Mouse (Mus musculus) layer of hippocampus, adult 8-10 months (tissue): ENCODE data around the gene 0610010K14Rik. TPM values are rescaled to one million over a fixed set of nuclear protein-coding genes. Genes with fewer than 3 reads are reported as not detected.

Source experiments
- microRNA-seq, 2 experiments: library from miRNA; unstranded; fragments of <30 nt; microRNA quantifications; one replicate each; pipeline ENCODE4 v1.2.0; 2022
- total RNA-seq, 4 experiments: library from RNA; stranded (reverse); gene quantifications; 2 replicates each; pipeline ENCODE4 v1.2.4; 2022

The 0610010K14Rik gene
- total RNA-seq, 4 experiments from 2014 or later: 39.3 to 45.7 (median 42.6) TPM

Small RNAs within 50 kb of the gene (microRNA-seq; reads per million reads assigned to microRNA genes)
- gene Mir195a (781 to 8,987 reads per million in 2 experiments), gene Mir497 (0 reads per million in 2 experiments), gene Mir497b (0 reads per million in 2 experiments)

Other genes with a start within 250 kb of the 0610010K14Rik start
- gene Gabarap, start 246.8 kb downstream of the 0610010K14Rik start, total RNA-seq: 100 to 1,000 TPM; 232 to 255 (median 246) TPM
- 10 to 100 TPM; 45.2 to 59.7 (median 49.7) TPM for gene Phf23, start 242.1 kb downstream of the 0610010K14Rik start, total RNA-seq
- gene Dvl2, start 237.3 kb downstream of the 0610010K14Rik start, total RNA-seq: 10 to 100 TPM; 35.4 to 54.0 (median 41.6) TPM
- gene Acadvl, start 222.5 kb downstream of the 0610010K14Rik start, total RNA-seq: 10 to 100 TPM; 60.3 to 69.1 (median 64.8) TPM
- gene Dlg4, start 221.0 kb downstream of the 0610010K14Rik start, total RNA-seq: 100 to 1,000 TPM; 730 to 858 (median 789) TPM
- gene Asgr1, start 183.8 kb downstream of the 0610010K14Rik start, total RNA-seq: 1 to 10 TPM in 1 of 4 experiments, under 1 TPM in 3; 0.79 to 3.0 (median 0.90) TPM
- gene Asgr2, start 145.3 kb downstream of the 0610010K14Rik start, total RNA-seq: under 1 TPM in 1 of 4 experiments, not detected in 3; 0.32 TPM
- 1 to 10 TPM in 1 of 4 experiments, under 1 TPM in 2, not detected in 1; 0.45 to 1.9 (median 0.52) TPM for gene Mgl2, start 107.6 kb downstream of the 0610010K14Rik start, total RNA-seq
- gene Clec10a, start 81.7 kb downstream of the 0610010K14Rik start, total RNA-seq: 1 to 10 TPM; 1.1 to 1.8 (median 1.4) TPM
- gene Slc16a11, start 25.2 kb downstream of the 0610010K14Rik start, total RNA-seq: 10 to 100 TPM; 35.6 to 44.8 (median 42.1) TPM
- gene Slc16a13, start 16.9 kb downstream of the 0610010K14Rik start, total RNA-seq: 1 to 10 TPM; 6.5 to 9.5 (median 7.4) TPM
- gene Bcl6b, start 8.1 kb downstream of the 0610010K14Rik start, total RNA-seq: 1 to 10 TPM in 1 of 4 experiments, under 1 TPM in 3; 0.91 to 1.9 (median 0.95) TPM
- 1 to 10 TPM; 2.5 to 8.6 (median 3.5) TPM for gene Gm21988, start 1.9 kb upstream of the 0610010K14Rik start, total RNA-seq
- gene Rnasek, start 1.9 kb upstream of the 0610010K14Rik start, total RNA-seq: 100 to 1,000 TPM; 203 to 263 (median 244) TPM
- gene Alox12, start 17.4 kb upstream of the 0610010K14Rik start, total RNA-seq: under 1 TPM; 0.17 to 0.41 (median 0.37) TPM
- gene Alox12e, start 84.7 kb upstream of the 0610010K14Rik start, total RNA-seq: under 1 TPM in 3 of 4 experiments, not detected in 1; 0.18 to 0.38 (median 0.18) TPM
- under 1 TPM in 2 of 4 experiments, not detected in 2; 0.45 to 0.61 TPM for gene Alox15, start 114.1 kb upstream of the 0610010K14Rik start, total RNA-seq
- 10 to 100 TPM; 32.8 to 35.6 (median 33.8) TPM for gene Pelp1, start 172.1 kb upstream of the 0610010K14Rik start, total RNA-seq
- gene Arrb2, start 194.7 kb upstream of the 0610010K14Rik start, total RNA-seq: 100 to 1,000 TPM in 2 of 4 experiments, 10 to 100 TPM in 2; 97.4 to 116 (median 101) TPM
- gene Med11, start 214.0 kb upstream of the 0610010K14Rik start, total RNA-seq: 10 to 100 TPM; 10.6 to 16.9 (median 15.2) TPM
- 1 to 10 TPM in 2 of 4 experiments, under 1 TPM in 2; 0.45 to 2.0 (median 1.1) TPM for gene Zmynd15, start 221.5 kb upstream of the 0610010K14Rik start, total RNA-seq
- 1 to 10 TPM; 1.4 to 6.7 (median 3.5) TPM for gene Cxcl16, start 222.1 kb upstream of the 0610010K14Rik start, total RNA-seq